Mouse (Mus musculus) embryonic fibroblast, embryonic 13.5 days (primary cell): ENCODE measurements around the gene Myrfl.

Experiments used
- CTCF ChIP-seq: IDR thresholded peaks from 2 replicates; pipeline ENCODE4 v1.5.1; 2011; ENCODE audit warnings: mild to moderate bottlenecking, control low read depth, low read length, moderate library complexity, borderline replicate concordance; ENCODE audit not compliant: insufficient read depth
- POLR2A ChIP-seq: IDR thresholded peaks from 2 replicates; pipeline ENCODE4 v1.6.1; 2011; ENCODE audit warnings: low read depth, mild to moderate bottlenecking, control low read depth, low read length, moderate library complexity

DNA sequence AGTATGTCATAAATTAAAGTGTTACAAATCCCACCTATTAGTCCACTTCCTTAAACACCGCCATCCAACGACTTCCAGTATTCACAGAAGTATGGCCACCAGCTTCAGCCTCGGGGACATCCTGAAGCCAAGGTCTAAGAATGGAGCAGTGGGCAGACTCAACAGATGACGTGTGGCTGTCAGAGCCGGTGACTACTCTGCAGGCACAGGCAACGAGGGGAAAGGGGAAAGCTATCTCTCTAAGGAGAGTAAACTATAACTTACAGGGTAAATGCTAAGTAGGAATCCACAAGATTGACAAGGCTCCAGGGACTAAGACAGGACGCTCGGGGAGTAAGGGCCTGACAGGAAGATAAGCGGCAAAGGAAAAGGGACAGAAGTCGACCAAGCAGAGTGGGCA is 48.2 kb upstream of the Myrfl start:
- TF ChIP-seq CTCF (no peak), POLR2A (no peak)
